Mouse (Mus musculus) urinary bladder, postnatal 10 days (tissue): Measurements from ENCODE around the gene Slc1a7.

Experiments
- DNase-seq: peaks from one replicate; pipeline ENCODE4 v3.0.0; 2022; ENCODE audit warnings: low spot score

Slc1a7 gene

DNA sequence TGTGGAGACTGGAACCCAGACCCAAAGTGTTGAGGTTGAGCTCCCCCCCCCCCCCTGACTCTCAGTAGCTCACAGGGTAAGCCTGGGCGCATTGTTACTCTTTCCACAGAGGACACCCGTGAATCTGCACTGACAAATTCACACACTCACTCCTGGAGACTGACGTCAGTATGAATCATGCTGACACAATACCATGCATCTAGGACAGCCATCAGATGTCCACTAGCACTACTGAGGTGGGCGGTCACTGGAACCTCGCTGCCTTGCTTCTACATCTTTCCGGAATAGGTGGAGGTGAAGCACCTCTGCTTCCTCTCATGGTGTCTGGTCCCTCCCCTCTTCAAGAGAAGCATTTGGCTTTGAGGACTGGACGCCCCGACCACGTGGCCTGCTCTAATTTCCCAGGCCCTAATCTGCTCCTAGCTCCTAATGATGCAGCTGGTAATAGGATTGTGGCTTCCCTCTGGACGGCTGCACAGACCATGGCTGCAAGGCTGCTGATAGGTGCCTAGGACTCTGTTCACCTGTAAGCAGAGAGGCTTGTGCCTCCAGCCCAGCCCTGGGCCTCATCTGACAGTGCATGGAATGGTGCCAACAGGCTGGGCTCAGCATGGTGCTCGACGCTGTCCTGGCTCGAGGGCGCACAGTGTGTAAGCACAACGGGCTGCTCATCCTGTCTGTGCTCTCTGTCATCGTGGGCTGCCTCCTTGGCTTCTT is at the start of gene Slc1a7:
TSS of gene Slc1a7 (plus strand) at position 367 of the 717 bp plus-strand sequence.
- no peak for DNase-seq

DNA sequence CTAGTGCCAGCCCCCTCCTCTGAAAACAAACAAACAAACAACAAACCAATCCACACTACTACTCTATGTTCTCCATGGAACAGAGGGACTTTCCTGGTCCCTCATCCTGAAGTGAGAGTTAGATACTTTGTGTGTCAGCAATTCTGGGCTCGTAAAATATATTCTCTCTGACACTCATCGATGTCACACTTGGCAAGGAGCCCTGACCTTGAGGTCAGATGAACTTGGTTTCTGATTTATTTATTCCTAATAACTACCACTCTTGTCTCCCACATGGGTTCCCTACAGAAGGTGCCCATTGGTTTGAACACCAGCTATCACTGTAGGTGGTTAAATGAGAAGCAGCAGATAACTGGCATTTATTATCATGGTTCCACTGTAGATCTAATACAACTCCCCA is 47.8 kb upstream of the Slc1a7 start:
- no peak for DNase-seq

DNA sequence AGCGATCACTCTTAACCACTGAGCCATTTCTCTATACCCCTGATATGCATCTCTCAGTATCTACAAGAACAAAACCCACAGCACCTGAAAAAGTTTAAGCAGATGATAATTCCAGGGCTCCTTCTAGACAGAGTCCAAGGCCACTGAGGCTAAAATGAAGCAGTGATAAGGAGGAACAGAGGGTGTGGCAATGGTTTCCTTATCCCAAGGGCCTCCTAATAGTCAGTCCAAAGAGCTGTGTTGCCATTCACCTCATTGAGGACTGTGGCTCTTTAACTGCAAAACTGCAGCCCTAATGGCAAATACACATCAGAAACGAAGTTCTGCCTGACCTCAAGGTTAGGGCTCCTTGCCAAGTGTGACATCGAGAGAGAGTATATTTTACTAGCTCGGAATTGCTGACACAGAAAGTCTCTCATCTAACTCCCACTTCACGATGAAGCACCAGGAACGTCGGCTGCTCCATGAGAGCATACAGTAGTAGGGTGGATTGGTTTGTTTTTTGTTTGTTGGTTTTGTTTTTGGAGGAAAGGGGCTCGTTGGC is 46.9 kb upstream of the Slc1a7 start:
- DNase-seq, result no peak

DNA sequence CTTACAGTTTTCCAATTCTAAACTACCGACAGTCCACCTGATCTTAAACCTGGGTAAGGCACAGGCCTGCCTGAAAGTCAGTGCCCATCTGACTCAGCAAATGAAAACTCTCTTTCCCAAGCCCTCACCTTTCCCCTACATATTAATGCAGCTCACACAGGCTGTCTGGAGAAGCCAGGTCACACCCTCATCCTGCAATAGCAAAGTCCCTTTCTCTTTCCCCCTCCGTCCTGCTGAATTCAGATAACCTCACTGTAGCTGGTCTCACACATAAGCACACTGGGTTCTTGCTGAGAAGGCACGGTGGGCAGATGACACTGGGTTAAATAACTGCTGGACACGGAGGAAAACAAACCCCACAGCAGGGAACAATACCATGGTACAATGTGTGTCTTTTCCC is 46.2 kb upstream of the Slc1a7 start:
- no peak for DNase-seq

DNA sequence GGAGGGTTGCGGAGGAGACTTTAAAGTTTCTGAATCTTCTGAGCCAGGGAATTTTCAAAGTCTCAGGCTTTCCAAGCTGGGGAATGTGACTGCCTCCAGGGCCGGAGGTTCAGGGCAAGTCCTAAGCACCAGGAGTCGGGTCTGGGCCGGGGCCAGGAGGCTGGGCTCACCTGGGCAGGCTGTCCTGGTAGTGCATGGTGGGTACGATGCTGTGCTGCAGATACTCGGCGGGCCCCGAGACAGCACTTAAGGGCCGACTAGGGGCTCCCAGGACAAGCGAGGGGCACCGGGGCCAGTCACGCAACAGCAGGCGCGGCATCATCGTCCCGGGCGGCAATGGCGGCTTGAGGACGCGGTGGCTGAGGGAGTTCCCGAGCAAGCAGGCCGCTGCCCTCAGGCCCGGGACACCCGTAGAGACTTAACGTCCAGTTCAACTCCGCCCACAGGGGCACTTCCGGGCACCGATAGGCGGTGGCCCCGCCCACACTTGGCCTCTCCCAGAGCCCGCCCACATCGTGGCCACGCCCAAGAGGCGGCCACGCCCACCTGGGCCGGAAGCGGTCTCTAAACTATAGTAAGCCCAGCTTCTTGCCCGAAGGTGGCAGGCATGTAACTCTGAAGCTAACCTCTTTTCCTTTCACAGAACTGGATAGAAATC is 44.9 kb upstream of the Slc1a7 start, which contains the start of gene Cpt2:
TSS of gene Cpt2 (minus strand) at position 466 of the 658 bp plus-strand sequence.
- DNase-seq, result peak; percentile 79

DNA sequence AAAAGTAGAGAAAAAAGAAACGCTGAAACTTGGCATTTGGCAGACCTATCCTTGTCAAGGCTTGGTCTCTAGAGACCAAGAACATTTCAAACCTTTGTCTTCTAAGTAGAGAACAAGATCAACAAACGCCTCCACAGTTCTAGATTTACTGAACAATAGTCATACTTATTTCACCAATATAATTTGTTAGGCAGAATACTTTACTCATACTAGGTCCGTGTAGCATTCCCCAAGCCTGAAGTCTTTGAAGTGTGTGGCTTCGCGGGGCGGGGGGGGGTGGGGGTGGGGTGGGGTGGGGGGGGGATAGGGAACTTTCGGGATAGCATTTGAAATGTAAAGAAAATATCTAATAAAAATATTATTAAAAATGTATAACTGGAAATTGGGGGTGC is 44.3 kb upstream of the Slc1a7 start:
- DNase-seq, result no peak

DNA sequence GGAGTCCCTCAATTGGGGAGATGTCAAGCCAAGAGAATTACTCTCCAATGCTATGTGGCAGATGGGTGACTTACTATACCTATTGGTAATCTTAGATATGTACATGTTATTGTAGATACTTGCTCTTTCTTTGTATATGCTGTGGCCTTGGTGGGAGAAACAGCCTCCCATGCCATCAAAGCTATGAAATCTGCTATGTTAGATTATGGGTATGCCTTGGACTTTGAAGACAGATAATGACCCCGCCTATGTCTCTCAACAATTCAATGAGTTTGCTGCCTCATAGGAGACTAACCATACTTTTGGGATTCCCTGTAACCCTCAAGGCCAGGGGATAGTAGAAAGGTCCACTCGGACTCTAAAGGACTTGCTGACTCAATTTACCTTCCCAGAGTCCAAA is 39.9 kb upstream of the Slc1a7 start:
- no peak for DNase-seq

DNA sequence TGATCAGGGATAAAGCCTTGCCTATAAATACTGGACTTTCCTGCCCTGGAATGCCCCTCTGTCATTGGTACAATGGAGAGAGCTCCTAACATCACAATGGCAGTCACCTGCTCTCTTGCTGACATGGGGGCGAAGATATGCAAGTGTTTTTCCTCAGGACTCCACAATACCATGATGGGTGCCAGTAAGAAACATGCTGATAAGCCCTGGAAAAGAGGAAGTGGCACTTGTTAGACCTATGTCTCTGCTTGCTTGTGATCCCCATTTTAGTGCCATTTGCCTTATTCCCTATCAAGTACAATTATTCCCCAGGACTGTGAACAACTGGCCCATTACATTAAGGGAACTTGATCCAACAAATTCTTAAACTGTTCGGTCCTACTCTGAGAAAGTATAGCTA is 39.4 kb upstream of the Slc1a7 start:
- DNase-seq, result no peak

DNA sequence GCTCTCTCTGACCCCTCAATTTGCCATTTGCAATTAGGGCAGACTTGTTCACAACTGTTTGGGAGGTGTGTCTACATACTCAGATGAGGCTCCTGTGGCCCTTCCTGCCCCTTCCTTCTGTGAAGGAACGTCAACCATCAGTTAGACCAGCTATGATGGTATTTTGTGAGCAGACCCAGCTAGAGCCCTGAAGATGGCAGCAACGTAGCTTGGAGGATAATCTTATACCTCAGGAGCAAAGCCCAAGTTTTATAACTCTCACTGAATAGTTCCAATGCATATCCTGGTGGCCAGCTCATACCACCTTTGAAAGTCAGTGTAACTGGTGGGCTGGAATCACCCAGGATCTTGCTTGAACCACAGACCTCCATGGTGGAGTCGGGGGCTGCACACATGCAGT is 36.7 kb upstream of the Slc1a7 start:
- no peak for DNase-seq

DNA sequence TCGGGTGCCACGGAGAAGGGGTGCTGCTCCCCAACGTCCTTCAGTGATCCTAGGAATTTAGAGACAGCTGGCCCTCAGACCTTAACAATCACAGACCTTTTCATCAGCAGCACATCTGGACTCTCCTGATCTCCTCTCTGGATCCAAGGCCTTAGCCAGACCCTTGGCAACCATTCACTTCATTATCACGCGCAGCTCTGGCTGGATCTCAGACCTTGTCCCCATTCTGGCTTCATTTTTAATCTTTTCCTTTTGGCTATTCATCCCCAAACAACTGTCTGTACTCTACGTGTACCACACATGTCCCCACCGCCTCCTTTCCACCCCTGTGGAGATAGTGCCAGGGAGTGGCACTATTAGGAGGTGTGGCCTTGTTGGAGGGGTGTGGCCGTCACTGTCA is 34.9 kb upstream of the Slc1a7 start:
- no peak for DNase-seq

DNA sequence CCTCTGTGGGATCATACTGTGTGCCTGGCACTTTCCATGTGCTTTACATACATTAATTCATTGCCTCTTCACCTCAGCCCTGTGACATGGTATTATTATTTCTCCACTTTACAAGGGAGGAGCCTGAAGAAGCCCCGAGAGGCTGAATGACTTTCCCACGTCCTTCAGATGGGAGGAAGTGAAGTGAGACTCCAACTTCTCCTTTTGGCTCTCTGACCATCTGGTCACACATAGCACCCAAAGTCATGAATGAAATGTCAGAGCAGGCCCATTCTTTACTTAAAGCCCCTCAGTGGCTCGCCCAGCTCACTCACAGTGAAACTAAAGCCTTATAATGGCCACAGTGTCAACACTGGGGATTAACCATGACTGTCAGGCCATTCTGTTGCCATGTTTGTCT is 32.9 kb upstream of the Slc1a7 start:
- DNase-seq, result no peak

DNA sequence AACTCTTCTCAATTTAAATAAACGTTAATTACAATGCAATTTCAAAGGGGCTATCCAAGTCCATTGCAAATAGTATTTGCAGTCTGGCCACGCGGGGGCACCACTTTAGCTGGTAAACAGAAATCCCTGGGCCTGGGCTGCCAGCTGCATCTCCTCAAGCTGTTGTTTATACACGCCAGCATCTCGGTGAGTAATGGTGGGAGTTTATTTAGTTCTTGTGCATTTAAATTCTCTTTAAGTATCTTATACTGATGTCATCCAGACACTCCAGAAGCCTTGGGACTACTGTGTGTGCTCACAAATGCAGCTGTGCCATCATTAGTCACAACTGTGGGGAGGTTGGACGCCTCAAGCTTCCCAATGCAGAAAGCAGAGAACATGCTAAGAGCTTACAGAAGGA is 30.8 kb upstream of the Slc1a7 start:
- DNase-seq, result no peak

DNA sequence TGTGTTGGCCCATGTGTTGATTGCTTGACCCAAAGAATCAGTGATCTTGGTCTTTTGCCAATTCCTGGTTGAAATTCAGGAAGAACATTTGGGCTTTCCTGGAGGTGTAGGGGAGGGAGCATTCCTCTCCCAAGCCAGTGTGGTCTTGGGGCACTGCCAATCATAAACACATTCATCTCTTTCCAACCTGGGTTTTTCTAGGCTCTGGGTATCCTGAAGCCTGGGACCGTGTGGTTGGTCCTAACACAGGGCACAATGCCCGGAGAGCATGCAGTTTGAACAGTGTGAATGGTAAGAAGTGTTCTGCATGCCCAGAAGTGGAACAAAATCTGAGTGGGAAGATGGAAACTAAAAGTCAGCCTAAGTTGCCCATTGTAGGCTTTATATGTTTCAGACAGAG is 30.0 kb upstream of the Slc1a7 start:
- no peak for DNase-seq

DNA sequence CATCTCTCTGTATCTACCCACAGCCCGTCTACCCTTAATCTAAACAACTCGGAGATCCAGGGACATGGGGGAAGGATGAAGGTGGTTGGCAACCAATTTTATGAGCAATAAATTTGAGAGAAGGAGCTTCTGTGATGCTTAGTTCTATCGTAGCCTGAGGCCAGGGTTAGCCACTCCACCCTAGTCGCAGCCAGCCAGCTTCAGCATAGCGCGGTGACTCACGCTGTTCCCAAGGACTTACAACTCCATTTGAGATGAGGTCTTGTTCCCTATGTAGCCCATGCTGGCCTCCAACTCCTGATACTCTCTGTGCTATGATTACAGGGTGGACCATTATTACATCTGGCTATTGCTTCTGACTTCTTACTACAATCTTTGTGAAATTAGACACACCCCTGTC is 25.4 kb upstream of the Slc1a7 start:
- DNase-seq, result no peak

DNA sequence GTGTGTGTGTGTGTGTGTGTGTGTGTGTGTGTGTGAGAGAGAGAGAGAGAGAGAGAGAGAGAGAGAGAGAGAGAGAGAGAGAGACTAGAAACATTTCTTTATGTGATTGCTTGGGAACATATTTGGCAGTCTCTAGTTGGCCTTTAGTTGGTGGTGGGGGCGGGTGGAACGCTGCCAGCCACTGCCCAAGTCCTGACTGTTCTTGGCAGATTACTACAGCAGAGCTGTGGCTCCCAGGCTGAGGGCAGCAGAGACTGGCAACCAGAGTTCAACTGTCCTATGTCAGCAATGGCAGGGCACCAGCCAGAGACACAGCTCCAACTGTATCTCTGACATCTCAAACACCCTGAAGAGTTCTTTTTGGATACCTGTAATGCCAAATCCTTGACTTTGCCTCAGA is 24.0 kb upstream of the Slc1a7 start:
- DNase-seq, result no peak

DNA sequence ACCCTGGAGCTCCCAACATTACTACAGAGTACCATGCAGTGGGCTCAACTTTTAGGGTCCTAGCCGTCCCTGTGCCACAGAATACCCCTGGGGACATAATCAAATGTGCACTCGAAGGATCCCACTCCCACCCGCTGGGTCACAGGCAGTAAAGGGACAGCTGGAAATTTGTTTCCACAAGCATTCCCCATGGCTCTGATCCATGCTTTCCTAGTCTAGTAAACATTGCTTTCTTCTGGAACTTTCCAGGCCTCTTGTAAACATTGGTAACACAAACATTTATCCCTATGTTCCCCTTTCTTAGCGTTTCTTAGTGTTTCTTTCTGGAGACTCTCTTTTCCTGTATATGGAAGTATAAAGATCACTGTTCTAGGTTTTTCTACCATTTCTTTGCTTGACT is 18.2 kb upstream of the Slc1a7 start:
- DNase-seq, result no peak

DNA sequence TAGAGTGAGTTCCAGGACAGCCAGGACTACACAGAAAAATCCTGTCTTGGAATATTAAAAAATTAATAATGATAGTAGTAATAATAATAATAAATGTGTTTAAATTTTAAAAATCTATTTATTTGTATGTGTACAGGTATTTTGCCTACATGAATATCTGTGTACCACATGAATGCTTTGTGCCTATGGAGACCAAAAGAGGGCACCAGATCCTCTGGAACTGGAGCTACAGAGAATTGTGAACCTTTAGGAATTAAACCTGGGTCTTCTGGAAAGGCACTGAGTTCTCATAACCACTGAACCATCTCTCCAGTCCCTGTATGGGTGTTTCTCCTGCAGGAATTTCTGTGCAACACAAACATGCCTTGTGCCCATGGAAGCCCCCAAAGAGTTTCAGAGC is 15.3 kb upstream of the Slc1a7 start:
- DNase-seq, result no peak

DNA sequence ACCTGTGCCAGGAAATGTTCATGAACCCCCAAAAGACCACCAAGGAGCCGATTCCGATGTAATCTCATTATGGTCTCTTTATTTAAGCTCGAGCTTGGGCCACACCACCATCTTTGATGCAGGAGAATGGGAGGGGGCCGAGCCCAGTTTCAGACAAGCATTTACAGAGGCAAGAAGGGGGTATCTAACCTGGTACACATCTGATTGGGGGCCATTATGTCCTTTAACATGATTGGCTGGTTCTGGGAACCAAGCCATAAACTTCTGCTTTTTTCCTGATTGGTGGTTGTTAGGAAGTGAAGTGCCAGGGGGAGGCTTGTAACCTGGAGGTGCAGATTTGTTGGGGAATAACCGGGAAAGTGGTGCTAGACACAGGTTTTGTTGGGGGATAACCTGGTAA is 12.4 kb upstream of the Slc1a7 start:
- DNase-seq, result no peak

DNA sequence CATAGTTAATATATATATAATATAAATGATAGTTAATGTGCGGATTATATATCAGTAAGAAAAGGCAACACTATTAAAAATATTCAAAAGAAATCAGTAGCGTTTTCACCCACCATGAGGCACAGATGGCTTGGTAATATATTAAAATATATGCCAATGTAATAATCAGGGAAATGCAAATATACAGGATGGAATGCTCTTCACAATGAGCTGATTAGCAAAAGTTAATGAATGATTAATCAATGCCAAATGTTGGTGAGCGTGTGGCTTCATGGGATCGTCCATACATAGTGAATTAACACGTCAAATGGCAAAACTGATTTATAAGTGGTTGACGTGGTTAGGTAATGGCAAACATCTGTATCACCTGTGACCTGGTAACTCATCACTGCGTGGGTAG is 9.6 kb upstream of the Slc1a7 start:
- DNase-seq, result no peak

DNA sequence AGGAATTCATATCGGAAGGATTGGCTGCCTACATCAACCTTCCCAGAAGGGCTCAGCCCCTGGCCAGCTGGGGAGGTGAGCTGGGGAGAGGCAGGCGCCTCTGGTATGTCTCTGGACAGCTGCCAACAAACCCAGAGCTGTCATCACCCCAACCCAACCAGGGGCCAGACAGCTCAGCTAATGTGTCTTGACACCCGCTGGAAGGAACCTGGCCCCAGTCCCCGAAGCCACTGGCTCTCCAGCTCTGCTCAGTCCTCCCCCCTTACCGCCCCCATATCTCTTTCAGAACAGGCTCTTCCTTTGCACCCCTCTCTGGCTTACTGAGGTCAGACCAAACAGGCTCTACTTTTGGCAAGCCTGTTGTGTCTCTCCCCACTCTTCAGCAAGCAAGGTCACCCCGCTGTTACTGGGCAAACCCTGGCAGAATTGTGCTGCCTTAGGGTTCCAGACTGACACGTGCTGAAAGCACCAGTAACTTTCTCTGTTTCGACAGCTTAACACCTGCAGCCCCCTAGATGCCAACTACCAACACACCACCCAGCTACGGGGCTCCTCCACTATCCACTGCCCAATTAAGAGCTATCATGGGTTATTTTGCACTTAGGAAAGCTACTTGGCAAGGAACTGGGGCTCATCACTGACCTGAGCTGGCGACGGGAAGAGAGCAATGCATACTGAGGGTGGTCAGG is 5.9 kb upstream of the Slc1a7 start:
- DNase-seq, result no peak

DNA sequence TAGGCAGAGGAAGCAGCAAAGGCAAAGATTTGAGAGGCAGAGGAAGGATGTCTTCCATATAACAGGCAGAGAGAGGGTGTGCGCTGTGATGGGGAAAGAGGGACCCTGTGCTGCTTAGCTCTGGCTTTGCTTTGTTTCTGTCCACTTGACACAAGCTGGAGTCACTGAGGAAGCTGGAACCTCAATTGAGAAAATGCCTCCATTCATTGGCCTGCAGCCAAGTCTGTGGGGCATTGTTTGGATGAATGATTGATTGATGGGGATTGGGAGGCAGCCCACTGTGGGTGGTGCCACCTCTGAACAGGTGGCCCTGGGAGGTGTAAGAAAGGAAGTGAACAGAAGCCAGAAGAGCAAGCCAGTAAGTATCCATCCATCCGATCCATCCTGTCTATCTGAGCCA is 5.3 kb upstream of the Slc1a7 start:
- DNase-seq, result no peak

DNA sequence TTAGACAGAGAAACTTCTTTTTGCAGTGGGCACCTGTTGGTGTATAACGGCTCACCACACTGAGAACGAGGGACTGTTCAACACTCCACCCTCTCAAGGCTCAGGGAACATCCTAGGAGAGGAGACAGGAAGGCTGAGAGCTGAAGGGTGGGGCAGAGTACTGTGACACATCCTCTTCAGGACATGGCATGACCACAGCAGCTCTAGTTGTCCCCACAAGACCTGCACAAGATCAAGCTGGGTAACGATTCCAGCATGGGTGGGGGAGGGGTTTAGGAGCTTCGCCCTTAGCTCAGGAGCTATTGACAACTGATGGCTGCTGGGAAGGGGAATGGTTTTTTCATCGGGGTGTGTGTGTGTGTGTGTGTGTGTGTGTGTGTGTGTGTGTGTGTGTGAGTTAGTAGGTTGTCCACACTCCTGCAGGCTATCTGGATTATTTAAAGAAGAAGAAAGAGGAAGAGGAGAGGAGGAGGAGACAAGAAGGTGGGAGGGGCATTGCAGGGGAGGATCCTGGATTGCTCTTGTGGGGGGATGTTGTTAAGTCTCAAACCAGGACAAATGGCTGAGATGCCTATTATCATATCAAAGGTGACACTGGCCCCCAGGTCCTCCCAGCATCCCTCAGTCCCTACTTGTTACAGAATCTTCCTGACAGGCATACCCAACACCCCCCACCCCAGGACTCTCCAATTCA is 1.6 kb upstream of the Slc1a7 start:
- DNase-seq, result no peak

DNA sequence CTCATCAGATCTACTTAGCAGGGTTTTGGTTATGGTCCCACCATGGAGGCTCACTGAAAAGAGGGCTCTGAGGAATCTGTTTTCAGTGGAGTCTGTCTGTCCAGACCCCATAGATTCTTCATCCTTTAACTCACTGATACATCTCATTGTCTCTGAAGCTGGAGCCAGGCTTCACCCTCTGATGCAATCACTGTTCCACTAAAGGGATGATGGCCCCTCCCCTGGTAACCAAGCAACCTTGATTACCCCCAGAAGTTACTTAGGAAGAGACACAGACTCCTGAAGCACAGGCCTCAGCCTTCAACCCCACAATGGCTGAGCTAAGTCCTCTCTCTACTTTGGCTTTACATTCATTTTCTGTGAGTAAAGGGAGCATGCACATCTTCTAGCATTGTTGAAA is 1.6 kb downstream of the Slc1a7 start:
- no peak for DNase-seq
